Mouse (Mus musculus): Measurements from ENCODE around the gene Dnajb2.

The Dnajb2 gene

GRCm38 (mm10) chr1:75250498-75250897, 14.3 kb downstream of the Dnajb2 start:
- in situ Hi-C loops (cut with MseI, MboI), result loop anchor here in 1 of 2 experiments (25.0 kb wide), 1 partner anchor 313 kb away; the partner anchor contains the start of gene Cfap65

- in situ Hi-C loops (cut with MseI, MboI), result loop anchor here in 1 of 2 experiments (25.0 kb wide), 1 partner anchor 314 kb away; the partner anchor contains the start of gene Cfap65
Observed at GRCm38 (mm10) chr1:75251112-75251970, 15.1 kb downstream of the Dnajb2 start.

- in situ Hi-C loops (cut with MseI, MboI), result loop anchor here in 1 of 2 experiments (25.0 kb wide), 1 partner anchor 315 kb away; the partner anchor contains the start of gene Cfap65
Observed at GRCm38 (mm10) chr1:75252308-75252707, 16.1 kb downstream of the Dnajb2 start.

DNA sequence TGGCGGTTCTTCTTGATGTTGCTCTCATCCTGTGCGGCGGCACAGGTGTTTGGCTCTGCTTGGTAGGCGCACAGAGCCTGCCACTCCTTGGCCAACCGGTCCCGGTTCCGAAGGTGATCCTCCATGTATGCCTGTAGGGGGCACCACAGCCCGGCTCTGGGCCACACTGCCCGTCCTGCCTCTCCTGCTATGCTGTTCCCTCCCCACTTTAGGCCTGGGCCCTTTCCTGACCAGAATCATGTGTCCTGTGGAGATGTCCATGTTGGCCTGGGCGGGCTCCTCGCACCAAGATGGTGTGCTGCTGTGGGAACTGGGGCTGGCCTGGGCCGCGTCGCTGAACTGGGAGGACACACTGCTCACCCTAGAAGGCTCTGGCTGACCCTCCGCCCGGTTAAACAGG, 16.8 kb downstream of the Dnajb2 start:
- in situ Hi-C loops (cut with MseI, MboI), result loop anchor here in 1 of 2 experiments (25.0 kb wide), 1 partner anchor 316 kb away; the partner anchor contains the start of gene Cfap65

DNA sequence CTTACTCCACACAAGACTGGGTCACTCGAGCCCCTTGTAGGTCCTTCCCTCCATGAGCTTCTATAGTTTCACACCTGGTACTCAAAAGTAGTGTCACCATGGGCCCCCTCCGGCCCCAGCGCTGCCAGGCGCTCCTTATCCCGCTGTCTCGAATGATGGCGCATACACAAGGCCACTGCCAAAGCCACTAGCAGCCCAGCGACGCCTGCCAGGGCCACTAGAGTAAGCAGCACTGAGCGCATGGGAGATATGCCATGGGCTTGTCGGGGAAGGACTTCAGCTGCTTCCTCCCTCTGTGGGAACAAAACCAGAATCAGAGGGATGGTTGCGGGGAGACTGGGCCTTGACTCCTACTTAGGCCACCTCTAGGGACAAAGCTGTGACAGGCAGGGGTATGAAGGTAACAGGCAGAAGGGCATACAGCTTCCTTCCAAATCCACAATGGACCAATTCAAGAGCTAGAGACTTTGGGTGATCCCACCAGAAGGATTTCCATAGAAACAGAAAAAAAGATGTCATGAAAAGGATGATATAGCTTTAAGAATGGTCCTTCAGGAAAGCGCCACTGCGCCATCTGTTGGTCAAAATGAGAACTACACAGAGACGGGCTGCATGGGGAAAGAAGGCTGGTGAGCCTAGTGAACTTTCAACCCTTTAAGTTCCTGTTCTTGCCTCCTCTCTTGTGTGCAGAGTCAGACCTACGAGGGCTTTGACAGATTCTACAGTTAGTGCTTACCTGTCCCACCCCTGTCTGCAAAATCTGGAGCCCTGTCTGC, 17.8 kb downstream of the Dnajb2 start:
- in situ Hi-C loops (cut with MseI, MboI), result loop anchor here in 1 of 2 experiments (25.0 kb wide), 1 partner anchor 317 kb away; the partner anchor contains the start of gene Cfap65

DNA sequence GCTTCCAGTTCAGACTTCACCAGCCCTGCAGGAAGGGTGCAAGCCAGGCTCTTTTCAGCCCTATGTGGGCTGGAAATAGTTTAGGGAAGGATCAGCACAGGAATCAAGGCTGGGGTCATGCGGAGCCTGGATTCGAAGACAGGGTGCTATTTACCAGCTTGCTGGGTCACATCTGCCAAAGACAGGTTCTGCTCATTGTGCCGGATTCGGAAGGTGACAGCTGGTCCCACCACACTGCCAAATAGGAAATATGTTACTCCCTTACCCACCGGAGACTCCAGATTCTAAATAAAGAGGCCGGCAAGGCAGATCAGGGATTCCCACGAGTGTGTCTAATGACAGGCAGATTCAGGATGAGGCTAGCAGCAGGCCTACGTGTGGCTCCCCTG, 18.4 kb downstream of the Dnajb2 start:
- in situ Hi-C loops (cut with MseI, MboI), result loop anchor here in 1 of 2 experiments (25.0 kb wide), 1 partner anchor 317 kb away; the partner anchor contains the start of gene Cfap65

DNA sequence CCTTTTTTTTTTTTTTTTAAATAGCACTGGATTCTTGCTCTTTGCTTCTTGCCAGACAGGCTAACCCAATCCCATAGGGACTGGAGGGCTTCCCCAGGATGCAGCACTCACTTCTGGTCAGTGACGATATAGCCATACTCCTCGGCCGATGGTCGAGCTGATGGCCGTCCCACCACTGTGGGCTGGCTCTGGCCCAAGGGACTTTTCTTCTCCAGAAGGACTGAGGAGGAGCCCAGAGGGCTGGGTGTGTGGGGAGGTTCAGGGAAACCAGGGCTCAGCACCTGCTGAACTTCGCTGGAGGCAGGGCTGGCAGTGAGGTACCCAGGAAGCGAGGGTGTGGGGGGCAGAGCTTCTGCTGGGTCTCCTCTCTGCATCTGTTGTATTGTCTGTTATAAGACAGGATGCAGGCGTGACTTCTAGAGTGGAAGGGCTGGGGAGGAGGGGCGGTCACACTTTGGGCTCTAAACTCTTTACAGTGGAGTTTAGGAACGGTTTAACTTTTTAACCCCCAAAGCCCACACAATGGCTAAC, 19.4 kb downstream of the Dnajb2 start:
- in situ Hi-C loops (cut with MseI, MboI), result loop anchor here in 1 of 2 experiments (25.0 kb wide), 1 partner anchor 318 kb away; the partner anchor contains the start of gene Cfap65

- in situ Hi-C loops (cut with MseI, MboI), result loop anchor here in 1 of 2 experiments (25.0 kb wide), 1 partner anchor 324 kb away; the partner anchor contains the start of gene Cfap65
Observed at GRCm38 (mm10) chr1:75261278-75261677, 25.1 kb downstream of the Dnajb2 start.

GRCm38 (mm10) chr1:75262969-75263951, 27.1 kb downstream of the Dnajb2 start:
- in situ Hi-C loops (cut with MseI, MboI), result loop anchor here in 1 of 2 experiments (25.0 kb wide), 1 partner anchor 326 kb away; the partner anchor contains the start of gene Cfap65

DNA sequence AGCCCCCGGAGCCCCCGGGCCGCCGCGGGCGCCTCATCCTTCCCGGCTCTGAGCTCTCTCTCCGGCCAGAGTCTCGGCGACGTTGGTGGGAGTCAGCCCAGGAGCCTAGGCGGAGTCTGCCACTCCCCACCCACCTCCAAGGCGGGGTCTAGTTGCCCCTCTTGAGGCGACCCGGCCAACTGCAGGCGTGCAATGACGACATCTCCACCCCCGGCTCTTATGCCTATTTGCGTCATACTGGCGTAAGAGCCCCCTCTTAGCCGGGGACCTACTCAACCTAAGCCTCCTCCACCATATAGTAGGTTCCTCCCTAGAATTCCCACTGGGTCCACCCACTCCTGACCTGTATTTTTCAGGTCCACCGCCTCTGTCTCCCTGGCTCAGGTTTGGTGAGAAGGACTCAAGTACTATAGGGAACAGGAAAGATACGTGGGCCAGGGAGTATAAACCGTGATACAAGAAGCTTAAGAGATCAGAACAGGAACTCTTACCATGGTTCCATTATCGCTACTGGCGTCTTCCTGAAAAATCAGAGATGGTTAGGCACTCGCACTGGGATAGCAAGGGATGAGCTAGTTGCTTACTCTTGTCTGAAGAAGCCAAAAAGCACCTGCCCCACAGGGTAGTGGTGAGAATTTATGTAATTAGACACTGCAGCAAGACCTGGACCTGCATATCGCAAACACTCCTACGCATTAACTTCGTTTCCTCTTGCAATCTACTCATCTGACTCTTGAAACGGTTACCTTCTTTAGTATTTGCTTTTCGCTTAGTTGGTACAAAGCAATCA, 28.1 kb downstream of the Dnajb2 start, which contains the start of gene Ptprn:
Ptprn (minus strand) TSS at position 412 of the 790 bp plus-strand sequence.
- in situ Hi-C loops (cut with MseI, MboI), result loop anchor here in 1 of 2 experiments (25.0 kb wide), 1 partner anchor 327 kb away; the partner anchor contains the start of gene Cfap65

DNA sequence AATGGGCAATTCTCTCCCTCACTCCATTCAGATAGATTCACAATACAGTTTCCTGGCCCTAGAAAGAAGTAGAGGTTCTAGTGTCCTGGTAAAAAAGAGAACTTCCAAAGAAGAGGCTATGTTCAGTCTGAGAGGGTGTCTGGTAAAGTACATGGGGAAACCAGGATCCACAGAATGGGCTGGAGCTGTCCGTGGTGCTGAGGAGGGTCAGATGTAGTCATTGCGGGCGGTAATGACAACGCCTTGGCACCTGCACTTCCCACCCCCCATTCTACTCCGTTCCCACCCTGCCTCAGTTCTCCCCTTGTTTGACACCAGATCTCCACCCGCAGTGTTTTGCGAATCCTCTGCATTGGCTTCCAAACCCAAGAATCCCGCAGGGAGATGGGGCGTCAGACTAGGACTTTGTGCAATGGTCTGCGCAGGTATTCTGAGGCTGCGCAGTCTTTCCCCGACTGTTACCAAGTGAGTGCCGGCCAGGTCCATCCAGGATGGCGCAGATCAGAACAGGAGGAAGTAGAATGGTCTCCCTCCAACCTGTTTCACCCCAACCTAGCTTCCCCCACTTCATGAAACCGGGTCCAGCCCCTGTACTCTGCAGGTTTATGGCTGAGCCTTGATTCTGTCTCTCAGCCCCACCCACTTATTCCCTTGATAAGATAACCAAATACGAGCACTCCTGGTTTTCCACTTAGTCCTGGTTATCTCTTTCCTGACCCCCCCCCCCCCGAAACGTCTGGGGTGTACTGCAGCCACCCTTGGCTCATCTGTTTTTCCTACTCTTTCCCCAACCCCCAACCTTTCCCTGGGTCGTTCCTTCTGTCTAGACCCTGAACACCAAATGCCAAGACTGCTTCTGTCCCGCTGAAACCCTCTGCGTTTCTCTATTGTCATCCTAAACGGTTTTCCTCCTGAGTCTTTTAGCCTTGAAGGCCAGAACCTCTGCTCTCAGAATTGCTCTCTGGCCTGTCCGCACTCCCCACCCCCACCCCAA, 41.3 kb downstream of the Dnajb2 start:
- in situ Hi-C loops (cut with MseI, MboI), result no loop called here

GRCm38 (mm10) chr1:75278228-75278627, 42.0 kb downstream of the Dnajb2 start, which contains the start of gene Resp18:
Gene Resp18 (minus strand): TSS chr1:75278415.
- in situ Hi-C loops (cut with MseI, MboI), result no loop called here

GRCm38 (mm10) chr1:75283017-75283416, 46.8 kb downstream of the Dnajb2 start:
- in situ Hi-C loops (cut with MseI, MboI), result no loop called here

- in situ Hi-C loops (cut with MseI, MboI), result no loop called here
Observed at GRCm38 (mm10) chr1:75284911-75285310, 48.7 kb downstream of the Dnajb2 start.

DNA sequence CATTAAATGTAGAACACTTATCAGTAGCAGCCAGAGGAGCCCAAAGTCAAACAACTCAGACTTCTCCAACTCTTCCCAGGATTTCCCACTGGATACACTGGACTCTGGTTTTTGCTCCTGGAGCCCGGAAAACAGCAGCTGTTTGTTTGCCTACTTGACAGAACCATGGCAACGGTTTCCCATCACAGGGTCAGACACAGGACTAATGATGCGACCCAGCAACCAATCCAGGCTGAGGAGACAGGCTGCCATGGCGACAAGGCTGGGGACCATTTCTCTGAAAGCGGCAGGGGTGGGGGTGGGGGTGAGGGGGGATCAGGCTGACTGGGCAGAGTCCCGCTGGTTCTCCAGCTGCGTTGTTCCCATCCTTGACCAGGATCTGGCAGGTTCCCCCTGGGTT, 53.2 kb downstream of the Dnajb2 start:
- in situ Hi-C loops (cut with MseI, MboI), result no loop called here

- in situ Hi-C loops (cut with MseI, MboI), result no loop called here
Observed at GRCm38 (mm10) chr1:75289888-75290431, 53.8 kb downstream of the Dnajb2 start.

- in situ Hi-C loops (cut with MseI, MboI), result no loop called here
Observed at GRCm38 (mm10) chr1:75290582-75290981, 54.4 kb downstream of the Dnajb2 start.

DNA sequence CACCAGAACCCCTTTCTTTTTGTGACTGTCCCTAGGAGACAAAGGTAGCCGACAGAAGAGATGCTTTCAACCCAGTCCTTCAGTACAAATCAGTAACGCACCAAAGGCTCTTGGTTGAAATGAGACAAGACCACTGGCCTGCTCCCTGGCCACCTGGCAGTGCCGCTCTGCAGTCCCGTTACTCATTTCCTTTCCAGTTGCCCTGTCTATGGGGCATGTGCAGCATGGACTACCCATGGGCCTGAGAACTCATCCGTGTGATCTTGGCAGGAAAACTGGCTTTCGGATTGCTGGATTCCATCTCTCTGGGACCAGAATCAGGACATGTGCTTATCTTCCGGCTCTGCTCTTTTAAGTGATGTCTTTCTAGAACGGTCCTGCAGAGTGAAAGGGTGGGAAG, 55.1 kb downstream of the Dnajb2 start:
- in situ Hi-C loops (cut with MseI, MboI), result no loop called here
